Mouse (Mus musculus) G1E (cell line): Measurements from ENCODE around the gene Slc40a1. TPM values are rescaled to one million over a fixed set of nuclear protein-coding genes. Genes with fewer than 3 reads are reported as not detected.

Source experiments
- ATAC-seq: 2 replicates; pipeline ENCODE4 v1.8.0; 2016; ENCODE audit warnings: mild to moderate bottlenecking; ENCODE audit not compliant: insufficient number of reproducible peaks, poor library complexity, low FRiP score, severe bottlenecking; ENCODE audit errors: extremely low read depth
- DNase-seq: peaks from one replicate; pipeline ENCODE4 v3.0.0; 2012; ENCODE audit warnings: low spot score
- H3K27me3 ChIP-seq: 2 replicates; pipeline ENCODE4 v1.6.1; 2012; ENCODE audit warnings: mild to moderate bottlenecking, low read length, inconsistent platforms; ENCODE audit not compliant: insufficient read depth
- H3K36me3 ChIP-seq: replicated peaks from 2 replicates; pipeline ENCODE3; 2012; ENCODE audit warnings: mild to moderate bottlenecking, inconsistent platforms
- H3K4me1 ChIP-seq: 2 replicates; pipeline ENCODE4 v1.6.1; 2012; ENCODE audit warnings: low read depth, low read length, inconsistent platforms, mixed read lengths; ENCODE audit not compliant: insufficient read depth
- H3K4me3 ChIP-seq: 2 replicates; pipeline ENCODE4 v1.5.1; 2012; ENCODE audit warnings: low read depth, mild to moderate bottlenecking, inconsistent platforms, low read length, moderate library complexity, mixed read lengths
- H3K9me3 ChIP-seq: replicated peaks from 2 replicates; pipeline ENCODE4 v1.6.1; 2012; ENCODE audit warnings: inconsistent platforms
- CTCF ChIP-seq: IDR thresholded peaks from 2 replicates; pipeline ENCODE4 v1.5.1; 2012; ENCODE audit warnings: low read depth, low read length, inconsistent platforms, mixed read lengths
- GATA1 ChIP-seq: IDR thresholded peaks from 2 replicates; pipeline ENCODE4 v1.6.1; 2012; ENCODE audit warnings: borderline replicate concordance, low read length, inconsistent platforms, mixed read lengths
- GATA2 ChIP-seq: IDR thresholded peaks from 2 replicates; pipeline ENCODE4 v1.6.1; 2012; ENCODE audit warnings: low read depth, low read length, inconsistent platforms, borderline replicate concordance
- POLR2AphosphoS5 ChIP-seq: IDR thresholded peaks from 2 replicates; pipeline ENCODE4 v1.6.1; 2012; ENCODE audit warnings: low read depth, low read length, inconsistent platforms; ENCODE audit not compliant: insufficient replicate concordance
- TAL1 ChIP-seq: conservative IDR thresholded peaks from 2 replicates; pipeline ENCODE4 v1.6.1; 2012; ENCODE audit warnings: low read depth, low read length, inconsistent platforms, mixed read lengths
- polyA plus RNA-seq: library from polyadenylated mRNA; stranded (reverse); fragments of >175 nt; gene quantifications from 2 replicates; pipeline ENCODE4 v1.2.3, GENCODE M21; 2012
- total RNA-seq, 2 experiments: library from RNA; stranded (forward) in 1 of 2; stranded (reverse) in 1 of 2; fragments of 200-1000 nt in 1 of 2; fragments of >200 nt in 1 of 2; fragmentation: Nextera tagmentation in 1 of 2; gene quantifications; 2 replicates each; pipeline ENCODE4 v1.2.3; 2014 to 2017

Slc40a1 gene
- total and polyA plus RNA-seq, 3 experiments = 2.9 to 56.4 (median 43.3) TPM

DNA sequence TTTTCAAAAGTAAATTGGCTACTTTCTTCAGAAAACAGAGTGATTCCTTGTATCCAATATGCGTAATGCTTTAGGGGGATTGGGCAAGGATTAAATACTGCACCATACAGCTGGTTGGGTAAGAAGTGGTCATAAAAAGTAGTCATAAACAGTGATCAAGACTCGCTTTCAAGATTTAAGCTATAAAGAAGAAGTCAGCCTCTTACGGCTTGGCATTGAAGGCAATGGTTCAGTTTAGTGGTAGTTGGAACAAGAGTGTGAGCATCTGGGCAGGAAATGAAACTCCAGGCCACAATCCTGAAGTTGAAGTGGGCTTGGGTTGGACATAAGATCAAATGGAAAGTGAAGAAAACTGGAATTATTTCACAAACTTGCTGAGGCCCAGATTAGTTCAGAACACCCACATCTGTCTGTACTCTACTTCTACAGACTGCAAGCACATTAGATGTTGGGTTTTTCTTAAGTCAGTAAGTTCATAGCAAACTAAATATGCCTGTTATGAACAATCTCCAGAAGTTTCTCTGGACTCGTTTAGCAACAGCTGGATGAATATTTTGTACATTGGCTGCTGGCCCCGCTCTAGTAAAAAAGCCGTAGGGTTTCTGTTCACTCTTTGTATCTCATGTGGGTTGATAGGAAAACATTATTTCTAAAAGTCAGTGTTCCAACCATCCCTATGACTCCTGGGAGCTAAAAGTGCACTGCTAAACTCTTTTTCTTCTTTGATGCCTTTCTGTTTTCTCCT is 32.0 kb downstream of the Slc40a1 start:
- no peak for ATAC-seq

DNA sequence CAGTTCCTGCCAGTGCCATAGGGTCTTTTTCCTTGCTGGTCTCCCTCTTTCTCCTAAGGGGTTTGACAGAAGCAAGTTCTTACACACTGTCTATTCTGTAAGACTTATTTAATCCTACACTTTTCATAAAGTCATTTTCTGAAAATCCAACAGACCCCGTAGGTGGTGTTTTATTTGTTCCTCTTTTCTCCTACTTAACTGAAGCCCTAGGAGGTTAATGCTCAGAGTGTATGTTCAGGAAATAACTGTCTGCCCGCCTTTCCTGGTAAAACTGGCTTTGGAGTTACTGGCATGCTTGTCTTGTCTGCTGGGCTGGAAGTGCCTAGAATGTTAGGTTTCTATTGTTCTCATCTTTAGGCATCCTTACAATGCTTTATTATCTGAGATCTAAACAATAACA is 34.3 kb downstream of the Slc40a1 start:
- ATAC-seq = no peak
- DNase-seq = no peak
- Histone ChIP-seq H3K4me1 (peaks cover 9% of the 10 kb centered on the region; the same call in 1 of the 2 replicates), H3K9me3 (no peaks in the 10 kb centered on the region), H3K27me3 (peaks cover 9% of the 10 kb centered on the region), H3K4me3 (no peak overlapping the region), H3K36me3 (no peaks in the 10 kb centered on the region)
- TF ChIP-seq GATA2 = no peak
- no peak for TF ChIP-seq TAL1

More for the DNA sequence above, 32.0 kb downstream of the Slc40a1 start:
- H3K9me3 ChIP-seq = no peaks in the 10 kb centered on the region
- DNase-seq = no peak
- peaks cover 13% of the 10 kb centered on the region; the same call in 1 of the 2 replicates for H3K4me1 ChIP-seq
- H3K36me3 ChIP-seq = no peaks in the 10 kb centered on the region
- H3K4me3 ChIP-seq = no peak overlapping the region
- TF ChIP-seq TAL1 (no peak), CTCF (no peak), GATA1 (no peak), POLR2AphosphoS5 (no peak), GATA2 (no peak)
- peaks cover 9% of the 10 kb centered on the region for H3K27me3 ChIP-seq

DNA sequence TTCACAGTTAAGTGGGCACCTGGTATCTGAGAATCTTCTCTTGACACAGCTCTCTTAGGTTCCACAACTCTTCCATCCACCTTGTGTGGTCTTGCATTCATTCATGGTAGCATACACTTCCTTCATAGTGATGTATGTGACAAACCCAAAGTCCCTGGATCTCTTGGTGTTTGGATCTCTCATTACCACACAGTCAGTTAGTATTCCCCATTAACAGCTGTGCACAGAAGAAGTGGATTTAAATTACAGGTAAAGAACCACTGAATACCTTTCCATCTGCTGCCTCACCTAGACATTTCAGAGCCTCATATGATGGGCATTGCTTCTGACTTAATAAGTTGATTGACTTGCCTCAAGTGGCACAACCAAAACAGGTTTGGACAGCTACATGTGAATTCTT is 36.1 kb downstream of the Slc40a1 start, which contains the start of gene Gm5269:
Gene Gm5269 (minus strand): TSS at position 101 of the 400 bp plus-strand sequence.
- ATAC-seq (no peak), DNase-seq (no peak)
- Histone ChIP-seq H3K4me3 (no peak within 1 kb of the TSS), H3K9me3 (no peaks in the 10 kb centered on the region), H3K36me3 (no peaks in the 10 kb centered on the region), H3K27me3 (peaks cover 9% of the 10 kb centered on the region), H3K4me1 (peaks cover 2% of the 10 kb centered on the region; the same call in 1 of the 2 replicates)
- TF ChIP-seq GATA1 = no peak
- TF ChIP-seq POLR2AphosphoS5 = no peak
- no peak for TF ChIP-seq TAL1
- TF ChIP-seq CTCF = no peak
- TF ChIP-seq GATA2 = no peak

DNA sequence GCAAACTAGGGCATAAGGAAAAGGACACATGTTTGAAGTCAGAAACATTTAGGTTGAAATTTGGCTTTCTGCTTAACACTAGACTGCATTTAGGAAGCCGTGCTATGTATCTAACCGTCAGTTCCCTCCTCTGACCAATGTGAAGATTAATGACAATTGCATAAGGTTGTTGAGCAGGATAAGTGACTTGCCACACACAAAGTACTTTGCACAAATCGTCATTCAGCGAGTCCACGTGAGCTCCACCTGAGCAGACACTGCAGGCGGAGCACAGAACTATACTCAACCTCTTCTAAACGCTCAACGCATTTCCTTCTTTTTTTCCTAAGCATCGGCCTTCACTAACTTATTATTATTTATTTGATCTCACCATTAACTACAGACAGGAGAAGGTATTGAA is 39.5 kb downstream of the Slc40a1 start:
- TF ChIP-seq POLR2AphosphoS5 = no peak
- no peak for TF ChIP-seq CTCF
- TF ChIP-seq GATA1 = no peak
- Histone ChIP-seq H3K9me3 (no peaks in the 10 kb centered on the region), H3K4me3 (no peak overlapping the region), H3K36me3 (no peaks in the 10 kb centered on the region), H3K4me1 (peaks cover 6% of the 10 kb centered on the region), H3K27me3 (peaks cover 9% of the 10 kb centered on the region)
- ATAC-seq (no peak), DNase-seq (no peak)

DNA sequence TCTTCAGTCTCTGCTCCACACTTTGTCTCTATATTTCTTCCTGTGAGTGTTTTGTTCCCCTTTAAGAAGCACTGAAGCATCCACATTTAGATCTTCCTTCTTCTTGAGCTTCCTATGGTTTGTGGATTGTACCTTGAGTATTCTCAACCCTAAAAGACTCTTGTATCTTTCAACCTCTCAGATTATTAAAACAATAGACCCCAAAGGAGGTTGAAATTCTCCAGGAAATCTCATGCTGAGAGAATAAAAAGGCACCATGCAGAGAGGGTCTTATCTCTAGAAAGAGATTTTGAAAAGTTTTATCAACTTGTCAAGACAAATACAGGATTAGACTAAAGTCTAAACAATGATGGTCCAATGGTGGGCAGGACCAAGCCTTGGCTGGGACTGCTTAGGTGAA is 42.9 kb downstream of the Slc40a1 start:
- no peaks in the 10 kb centered on the region for H3K9me3 ChIP-seq
- ATAC-seq (no peak), DNase-seq (no peak)
- H3K4me1 ChIP-seq = peaks cover 20% of the 10 kb centered on the region
- H3K4me3 ChIP-seq = no peak overlapping the region
- no peaks in the 10 kb centered on the region for H3K36me3 ChIP-seq
- H3K27me3 ChIP-seq = no peaks in the 10 kb centered on the region
- TF ChIP-seq GATA2 = no peak
- TF ChIP-seq POLR2AphosphoS5 = no peak
- TF ChIP-seq GATA1 = no peak
- TF ChIP-seq CTCF = no peak
- TF ChIP-seq TAL1 = no peak

DNA sequence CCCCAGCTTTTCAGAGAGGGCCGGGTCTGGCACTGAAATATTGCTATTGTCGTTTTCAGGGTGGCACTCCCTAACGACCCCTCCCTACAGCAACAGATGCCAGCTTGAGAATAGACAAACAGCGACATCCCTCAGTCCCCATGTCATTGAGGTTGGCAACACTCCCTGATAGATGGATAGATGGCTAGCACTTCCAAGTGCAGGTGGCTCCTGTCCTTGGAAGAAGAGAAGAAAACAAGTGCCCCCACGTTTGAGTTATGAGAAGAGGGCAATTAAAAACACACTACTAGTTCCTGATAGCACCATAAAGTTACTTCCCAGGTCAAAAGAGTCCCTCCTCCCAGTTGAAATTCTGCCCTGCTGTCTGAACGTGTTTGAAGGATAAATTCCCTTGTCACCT is 44.2 kb downstream of the Slc40a1 start:
- H3K27me3 ChIP-seq = no peaks in the 10 kb centered on the region
- no peak for DNase-seq
- no peak overlapping the region for H3K4me3 ChIP-seq
- ATAC-seq = no peak
- H3K4me1 ChIP-seq = peaks cover 20% of the 10 kb centered on the region
- no peaks in the 10 kb centered on the region for H3K9me3 ChIP-seq
- no peaks in the 10 kb centered on the region for H3K36me3 ChIP-seq
- TF ChIP-seq POLR2AphosphoS5 (no peak), TAL1 (no peak)
